Mouse (Mus musculus) liver, postnatal 0 days (tissue): Measurements from ENCODE around the gene Dock4.

Experiments
- CTCF ChIP-seq: sonication (generic); IDR thresholded peaks from 2 replicates; pipeline ENCODE4 v1.5.1; 2016; ENCODE audit warnings: antibody characterized with exemption, low read depth
- EP300 ChIP-seq: IDR thresholded peaks from 2 replicates; pipeline ENCODE4 v1.6.1; 2016; ENCODE audit warnings: antibody characterized with exemption, low read depth, mild to moderate bottlenecking

DNA sequence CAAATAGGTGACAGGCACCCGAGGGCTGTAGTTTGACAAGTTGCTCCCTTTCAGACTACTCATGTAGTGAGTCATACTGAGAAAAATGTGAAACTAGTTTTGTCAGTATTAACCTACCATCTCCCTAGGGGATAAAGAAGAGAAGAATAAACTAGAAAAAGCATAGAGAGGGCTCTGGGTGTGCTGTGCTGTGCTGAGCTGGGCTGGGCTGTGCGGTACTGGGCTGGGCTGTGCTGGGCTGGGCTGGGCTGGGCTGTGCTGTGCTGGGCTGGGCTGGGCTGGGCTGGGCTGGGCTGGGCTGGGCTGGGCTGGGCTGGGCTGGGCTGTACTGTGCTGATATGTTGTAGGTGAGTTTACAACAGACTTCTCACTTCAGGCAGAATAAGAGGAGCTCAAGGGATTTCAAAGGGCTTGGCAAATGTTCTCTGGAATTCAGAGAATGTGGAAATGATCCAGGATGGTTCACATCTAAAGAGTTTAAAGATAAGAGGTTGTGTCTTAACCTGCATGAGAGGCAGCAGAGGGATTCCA, 442.6 kb downstream of the Dock4 start:
- no peak for TF ChIP-seq CTCF
- no peak for TF ChIP-seq EP300
